Mouse (Mus musculus) forebrain, embryonic 12.5 days (tissue): ENCODE data around the gene Slc4a4. TPM values are rescaled to one million over a fixed set of nuclear protein-coding genes. Genes with fewer than 3 reads are reported as not detected.
"Not testable (repeated sequence)": the region's sequence is repeated elsewhere in the genome, so short reads cannot be mapped to it uniquely, and the experiment has no call there.

Source experiments
- ATAC-seq: fragments of 200-750 bp; cut with Nextera tagmentation; 2 replicates; pipeline ENCODE4 v1.8.0; 2017; ENCODE audit warnings: moderate TSS enrichment; ENCODE audit not compliant: low FRiP score
- H3K27ac ChIP-seq: fragments of 300-500 bp; sonication (generic); 2 replicates; pipeline ENCODE4 v1.5.1; 2016; ENCODE audit warnings: mild to moderate bottlenecking
- H3K27me3 ChIP-seq: fragments of 300-500 bp; sonication (generic); 2 replicates; pipeline ENCODE4 v1.6.1; 2016; ENCODE audit warnings: mild to moderate bottlenecking
- H3K36me3 ChIP-seq: fragments of 300-500 bp; sonication (generic); replicated peaks from 2 replicates; pipeline ENCODE4 v1.6.1; 2016; ENCODE audit warnings: mild to moderate bottlenecking
- H3K4me1 ChIP-seq: fragments of 300-500 bp; sonication (generic); 2 replicates; pipeline ENCODE4 v1.6.1; 2016
- H3K4me2 ChIP-seq: fragments of 300-500 bp; sonication (generic); 2 replicates; pipeline ENCODE4 v1.6.1; 2016; ENCODE audit warnings: mild to moderate bottlenecking, moderate library complexity
- H3K4me3 ChIP-seq: fragments of 300-500 bp; sonication (generic); replicated peaks from 2 replicates; pipeline ENCODE4 v1.5.1; 2016; ENCODE audit warnings: mild to moderate bottlenecking
- H3K9ac ChIP-seq: fragments of 300-500 bp; sonication (generic); 2 replicates; pipeline ENCODE4 v1.6.1; 2016; ENCODE audit warnings: mild to moderate bottlenecking
- H3K9me3 ChIP-seq: fragments of 300-500 bp; sonication (generic); 2 replicates; pipeline ENCODE4 v1.6.1; 2016
- WGBS: fragments of 180-500 bp; shearing (Covaris S2); methylation state at CpG from one replicate; pipeline ENCODE4 v1.1.7; 2016; 5-methylcytosine and 5-hydroxymethylcytosine counted together
- polyA plus RNA-seq: library from polyadenylated mRNA; unstranded; fragments of >200 nt; fragmentation: Nextera tagmentation; extraction: Ambion mirVana; gene quantifications from 2 replicates; pipeline ENCODE4 v1.2.1, GENCODE M21; 2016

Gene Slc4a4
- polyA plus RNA-seq, 1 experiment from 2014 or later: 2.3 TPM

DNA sequence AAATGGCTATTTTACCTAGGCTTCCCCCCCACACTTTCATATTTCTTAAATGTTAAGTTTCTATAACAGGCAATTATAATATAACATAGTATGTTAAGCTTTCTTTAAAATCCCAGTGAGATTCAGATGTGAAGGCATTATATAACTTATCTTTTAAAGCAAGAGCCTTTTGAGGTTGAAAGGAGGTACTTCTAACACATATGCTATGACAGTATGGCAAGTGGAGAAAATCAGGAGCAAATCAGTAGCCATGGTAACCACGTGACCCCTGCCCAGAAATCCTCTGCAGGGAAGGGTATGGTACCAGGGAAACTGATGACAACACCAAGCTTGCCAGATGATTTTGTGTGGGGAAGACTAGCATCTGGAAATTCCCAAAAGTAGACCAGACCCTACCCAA, 222.2 kb downstream of the Slc4a4 start:
- no peaks in the 10 kb centered on the region for H3K36me3 ChIP-seq
- no peak for ATAC-seq

DNA sequence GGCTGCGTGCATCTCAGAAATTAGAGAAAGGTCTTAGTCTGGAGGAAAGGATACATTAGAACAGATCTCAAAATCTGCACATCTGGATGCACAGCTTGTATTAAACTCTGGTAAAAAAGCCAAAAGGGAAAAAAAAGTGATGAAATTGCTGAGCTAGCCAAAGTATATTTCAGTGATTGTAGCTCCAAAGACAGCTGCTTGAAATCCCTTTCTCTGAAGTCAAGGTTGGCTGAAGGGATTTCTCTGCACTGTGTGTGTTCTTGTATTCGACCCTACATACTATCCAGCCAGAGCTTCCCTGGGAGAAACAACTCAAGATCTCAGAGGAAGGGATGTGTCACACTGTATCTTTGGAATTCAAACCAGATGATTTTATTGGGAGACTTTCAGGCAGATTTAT, 223.2 kb downstream of the Slc4a4 start:
- H3K4me3 ChIP-seq: no peak overlapping the region
- H3K36me3 ChIP-seq: no peaks in the 10 kb centered on the region
- H3K9me3 ChIP-seq: no peaks in the 10 kb centered on the region
- H3K4me1 ChIP-seq: no peaks in the 10 kb centered on the region
- H3K4me2 ChIP-seq: no peak overlapping the region
- no peak overlapping the region for H3K9ac ChIP-seq
- ATAC-seq: no peak
- 84% methylated on average over 2 of the region's 2 CpGs for WGBS
- H3K27me3 ChIP-seq: no peaks in the 10 kb centered on the region
- H3K27ac ChIP-seq: no peak overlapping the region

More for the DNA sequence above, 222.2 kb downstream of the Slc4a4 start:
- WGBS: 89% methylated on average over 1 of the region's 1 CpGs
- H3K9me3 ChIP-seq: no peaks in the 10 kb centered on the region
- no peak overlapping the region for H3K9ac ChIP-seq
- no peak overlapping the region for H3K4me3 ChIP-seq
- no peaks in the 10 kb centered on the region for H3K27me3 ChIP-seq
- no peaks in the 10 kb centered on the region for H3K4me1 ChIP-seq
- no peak overlapping the region for H3K27ac ChIP-seq
- H3K4me2 ChIP-seq: no peak overlapping the region

DNA sequence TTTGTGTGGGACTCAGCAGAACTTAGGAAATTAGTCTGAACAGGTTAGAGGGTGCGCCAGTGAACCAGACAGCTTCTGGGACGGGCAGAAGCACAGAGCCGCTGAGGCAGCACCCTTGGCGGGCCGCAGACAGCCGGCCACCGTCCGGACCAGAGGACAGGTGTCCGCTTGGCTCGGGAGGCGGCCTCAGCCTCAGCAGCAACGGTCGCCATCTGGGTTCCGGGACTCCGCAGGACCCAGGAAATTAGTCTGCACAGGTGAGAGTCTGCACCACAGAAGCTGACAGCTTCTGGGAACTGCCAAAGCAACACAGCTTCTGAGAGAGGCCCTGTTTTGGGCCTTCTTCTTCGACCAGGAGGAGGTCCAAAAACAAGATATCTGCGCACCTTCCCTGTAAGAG, 225.4 kb downstream of the Slc4a4 start:
- H3K27ac ChIP-seq, H3K36me3 ChIP-seq, ATAC-seq, H3K4me2 ChIP-seq, H3K4me3 ChIP-seq, H3K4me1 ChIP-seq, H3K9ac ChIP-seq, H3K27me3 ChIP-seq, H3K9me3 ChIP-seq: not testable (repeated sequence)
- whole genome bisulfite sequencing: 93% methylated on average over 10 of the region's 17 CpGs

DNA sequence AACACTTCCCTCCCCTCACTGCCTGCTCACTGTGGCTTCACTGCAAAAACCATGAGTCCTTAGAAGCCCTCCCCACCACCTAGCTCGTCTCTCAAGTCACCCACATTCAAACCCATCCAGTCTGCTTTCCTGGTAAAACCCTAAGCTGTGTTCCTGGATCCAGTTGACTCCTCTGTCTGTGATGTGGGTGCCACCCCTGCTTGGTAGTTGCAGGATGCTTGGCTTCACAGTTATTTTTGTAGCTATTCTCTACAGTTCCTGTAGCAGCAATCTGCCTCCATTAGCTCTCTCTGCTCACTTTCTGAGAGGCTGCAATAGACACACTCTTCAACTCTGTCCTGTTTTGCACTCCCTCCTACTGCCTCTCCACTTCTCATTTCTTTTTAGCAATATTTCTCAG, 234.3 kb downstream of the Slc4a4 start:
- Histone ChIP-seq H3K9me3 (no peaks in the 10 kb centered on the region), H3K27me3 (no peaks in the 10 kb centered on the region), H3K9ac (no peak overlapping the region), H3K4me1 (no peaks in the 10 kb centered on the region), H3K27ac (no peak overlapping the region), H3K4me3 (no peak overlapping the region), H3K4me2 (no peak overlapping the region), H3K36me3 (no peaks in the 10 kb centered on the region)
- 57% methylated on average over 1 of the region's 1 CpGs for WGBS
- ATAC-seq: no peak

DNA sequence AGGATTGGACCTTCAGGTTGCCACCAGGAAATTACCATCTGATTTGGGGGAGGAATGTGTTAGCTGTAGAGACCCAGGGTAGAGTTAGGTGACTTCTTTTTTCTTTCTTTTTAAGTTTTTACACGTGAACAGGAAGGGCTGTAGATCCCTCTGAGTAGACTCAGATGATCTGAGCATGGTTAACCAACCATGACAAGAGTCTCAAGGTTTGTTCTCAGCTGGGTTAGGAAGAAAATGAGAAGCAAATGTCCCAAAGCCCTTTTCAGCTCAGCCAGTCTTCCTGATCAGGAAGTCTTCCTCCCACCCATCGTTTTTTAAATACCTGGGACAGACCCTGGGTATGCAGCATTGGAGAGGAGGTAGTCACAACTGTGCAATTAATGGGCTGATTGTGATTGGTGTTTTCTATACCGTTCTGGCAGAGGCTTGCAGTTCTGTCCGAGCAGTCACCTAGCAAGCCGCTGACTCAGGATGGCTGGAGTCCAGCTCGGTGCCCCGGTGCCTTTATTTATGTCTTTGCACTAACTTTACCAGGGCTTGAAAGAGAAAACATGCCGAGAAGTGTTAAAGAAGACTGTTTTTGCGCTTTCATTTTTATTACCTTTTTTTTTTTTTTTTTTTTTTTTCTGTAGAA, 236.8 kb downstream of the Slc4a4 start:
- H3K27me3 ChIP-seq: no peaks in the 10 kb centered on the region
- no peak overlapping the region for H3K9ac ChIP-seq
- H3K36me3 ChIP-seq: no peaks in the 10 kb centered on the region
- H3K4me3 ChIP-seq: no peak overlapping the region
- H3K4me2 ChIP-seq: no peak overlapping the region
- no peak overlapping the region for H3K27ac ChIP-seq
- no peaks in the 10 kb centered on the region for H3K4me1 ChIP-seq
- H3K9me3 ChIP-seq: no peaks in the 10 kb centered on the region
- 77% methylated on average over 9 of the region's 9 CpGs for WGBS
- ATAC-seq: no peak

DNA sequence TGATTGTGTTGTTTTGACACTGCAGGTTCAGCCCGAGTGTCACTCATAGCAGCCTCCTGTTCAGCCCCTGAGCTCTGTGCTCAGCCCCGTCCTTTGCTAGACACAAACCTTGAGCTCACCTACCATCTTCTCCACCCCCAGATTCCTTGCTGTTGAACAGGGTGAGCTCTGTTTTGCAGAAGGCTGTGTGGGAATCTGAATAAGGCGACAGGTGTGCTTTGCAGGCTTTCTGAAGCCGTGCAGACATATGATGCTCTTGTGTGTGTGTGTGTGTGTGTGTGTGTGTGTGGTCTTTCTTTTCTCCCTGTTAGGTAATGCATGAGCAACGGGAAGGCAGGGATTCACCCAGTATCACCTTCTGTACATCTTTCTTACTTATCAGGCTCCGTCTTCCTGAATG, 241.6 kb downstream of the Slc4a4 start:
- WGBS: 91% methylated on average over 6 of the region's 6 CpGs
- Histone ChIP-seq H3K4me3 (no peak overlapping the region), H3K27me3 (no peaks in the 10 kb centered on the region), H3K27ac (no peak overlapping the region), H3K36me3 (no peaks in the 10 kb centered on the region), H3K4me2 (no peak overlapping the region), H3K9me3 (no peaks in the 10 kb centered on the region), H3K9ac (no peak overlapping the region), H3K4me1 (no peaks in the 10 kb centered on the region)
- ATAC-seq: no peak

DNA sequence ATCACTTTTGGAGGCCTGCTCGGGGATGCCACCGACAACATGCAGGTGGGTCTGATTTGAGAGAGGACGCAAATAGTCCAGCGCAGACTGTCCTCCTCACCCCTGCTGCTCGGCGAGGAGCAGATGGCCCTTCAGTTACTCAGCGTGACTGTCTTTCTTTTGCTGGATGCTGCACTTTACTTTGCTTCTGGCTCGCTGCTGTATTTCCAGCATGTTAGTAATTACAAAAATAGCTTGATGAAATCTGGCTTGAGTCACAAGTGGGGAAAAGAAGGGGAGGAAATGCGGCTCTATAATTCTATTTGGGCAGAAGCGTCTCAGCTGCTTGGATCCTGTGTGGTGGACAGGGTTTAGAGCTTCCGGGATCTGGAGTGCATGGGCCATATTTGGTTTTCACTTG, 249.2 kb downstream of the Slc4a4 start:
- no peak for ATAC-seq
- Histone ChIP-seq H3K4me1 (no peaks in the 10 kb centered on the region), H3K4me2 (no peak overlapping the region), H3K9me3 (no peaks in the 10 kb centered on the region), H3K27ac (no peak overlapping the region), H3K36me3 (no peaks in the 10 kb centered on the region), H3K27me3 (no peaks in the 10 kb centered on the region), H3K9ac (no peak overlapping the region), H3K4me3 (no peak overlapping the region)
- WGBS: 94% methylated on average over 11 of the region's 11 CpGs

DNA sequence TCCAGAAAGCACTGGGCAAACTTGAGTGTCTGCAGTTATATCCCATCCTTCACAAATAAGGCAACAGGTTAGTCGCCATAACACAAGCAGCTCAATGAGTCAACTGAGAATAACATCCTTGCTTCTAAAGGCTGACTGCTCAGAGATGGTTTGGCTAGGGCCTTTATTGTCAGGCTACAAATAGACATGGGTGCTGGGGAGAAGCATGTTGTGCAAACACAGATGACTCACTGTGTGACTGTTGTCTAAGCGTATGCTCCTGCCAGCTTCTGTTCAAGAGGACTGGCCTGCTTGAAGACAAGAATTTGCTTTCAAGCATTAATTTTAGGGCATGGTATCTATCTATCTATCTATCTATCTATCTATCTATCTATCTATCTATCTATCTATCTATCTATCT, 253.5 kb downstream of the Slc4a4 start:
- Histone ChIP-seq H3K4me3 (no peak overlapping the region), H3K4me2 (no peak overlapping the region), H3K27ac (no peak overlapping the region), H3K27me3 (no peaks in the 10 kb centered on the region), H3K9me3 (no peaks in the 10 kb centered on the region), H3K9ac (no peak overlapping the region), H3K36me3 (no peaks in the 10 kb centered on the region), H3K4me1 (peaks cover 3% of the 10 kb centered on the region; the same call in 1 of the 2 replicates)
- ATAC-seq: no peak
- 92% methylated on average over 2 of the region's 2 CpGs for WGBS

DNA sequence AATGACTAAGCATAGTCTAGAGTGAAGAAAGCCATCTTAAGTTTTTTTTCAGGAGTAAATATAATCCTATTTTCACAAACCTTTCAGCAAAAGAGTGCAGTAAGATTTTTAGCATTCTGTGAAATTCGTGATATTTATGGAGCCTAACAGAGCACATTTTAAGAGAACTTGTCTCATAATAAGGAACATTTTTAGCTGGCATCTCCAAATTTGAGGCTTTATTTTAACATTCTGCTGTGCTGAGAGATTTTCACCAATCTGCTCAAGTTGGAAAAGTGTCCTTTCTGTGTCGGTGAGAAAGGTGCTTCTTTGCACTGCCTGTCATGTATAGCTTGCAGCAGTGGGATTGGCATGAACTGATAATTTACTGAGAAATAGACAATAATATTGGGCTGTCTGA, 255.1 kb downstream of the Slc4a4 start:
- Histone ChIP-seq H3K27ac (no peak overlapping the region), H3K4me2 (no peak overlapping the region), H3K27me3 (no peaks in the 10 kb centered on the region), H3K36me3 (no peaks in the 10 kb centered on the region), H3K9ac (no peak overlapping the region), H3K4me3 (no peak overlapping the region), H3K4me1 (peaks cover 3% of the 10 kb centered on the region; the same call in 1 of the 2 replicates), H3K9me3 (no peaks in the 10 kb centered on the region)
- no peak for ATAC-seq
- 90% methylated on average over 2 of the region's 2 CpGs for WGBS

DNA sequence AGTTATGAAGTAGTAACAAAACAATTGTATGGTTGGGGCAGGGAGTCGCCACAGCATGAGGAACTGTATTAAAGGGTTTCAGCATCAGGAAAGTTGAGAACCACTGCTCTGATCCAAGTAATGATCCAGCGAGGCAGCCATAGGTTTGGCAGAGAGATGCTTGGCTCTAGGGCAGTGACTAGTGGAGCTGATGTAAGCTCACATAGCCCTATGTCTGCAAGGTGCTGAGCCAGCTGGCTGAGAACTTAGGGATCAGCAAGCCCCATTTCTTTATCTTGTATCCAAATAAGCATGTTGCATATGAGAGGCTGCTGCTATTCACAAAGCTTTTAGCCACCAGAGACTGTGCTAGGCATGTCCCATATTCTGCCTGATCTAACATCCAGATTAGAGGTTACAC, 259.7 kb downstream of the Slc4a4 start:
- H3K4me1 ChIP-seq: peaks cover 3% of the 10 kb centered on the region; the same call in 1 of the 2 replicates
- no peak overlapping the region for H3K9ac ChIP-seq
- no peak for ATAC-seq
- no peaks in the 10 kb centered on the region for H3K27me3 ChIP-seq
- H3K4me2 ChIP-seq: no peak overlapping the region
- 89% methylated on average over 2 of the region's 2 CpGs for WGBS
- no peaks in the 10 kb centered on the region for H3K36me3 ChIP-seq
- H3K27ac ChIP-seq: no peak overlapping the region
- H3K9me3 ChIP-seq: no peaks in the 10 kb centered on the region
- no peak overlapping the region for H3K4me3 ChIP-seq

DNA sequence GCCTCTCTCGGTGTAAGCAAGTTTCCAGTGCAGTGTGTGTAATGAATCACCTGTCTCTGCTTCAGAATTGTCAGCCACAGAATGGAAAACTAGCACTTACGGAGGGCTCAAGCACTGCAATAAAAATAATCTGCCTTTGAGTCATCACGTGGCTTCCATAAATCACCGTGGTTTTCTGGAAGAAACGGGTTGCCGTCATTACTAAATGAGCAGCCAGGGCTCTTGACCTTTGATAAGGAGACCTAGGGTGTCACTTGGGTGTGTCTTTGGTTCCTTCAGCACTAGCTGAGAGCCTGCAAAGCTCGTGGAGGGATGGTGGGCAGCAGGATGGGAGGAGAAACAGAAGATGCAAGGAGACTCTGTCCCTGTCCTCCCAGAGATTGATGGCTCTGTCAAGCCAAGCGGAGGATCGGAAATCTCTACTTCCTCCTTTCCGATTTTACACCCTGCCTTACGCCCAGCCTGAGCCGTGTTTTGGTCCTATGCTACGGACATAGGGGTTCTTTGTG, 260.7 kb downstream of the Slc4a4 start:
- Histone ChIP-seq H3K9ac (no peak overlapping the region), H3K27ac (no peak overlapping the region), H3K27me3 (no peaks in the 10 kb centered on the region), H3K4me2 (no peak overlapping the region), H3K4me3 (no peak overlapping the region), H3K9me3 (no peaks in the 10 kb centered on the region), H3K36me3 (no peaks in the 10 kb centered on the region), H3K4me1 (peaks cover 3% of the 10 kb centered on the region; the same call in 1 of the 2 replicates)
- WGBS: 91% methylated on average over 13 of the region's 13 CpGs
- ATAC-seq: no peak

DNA sequence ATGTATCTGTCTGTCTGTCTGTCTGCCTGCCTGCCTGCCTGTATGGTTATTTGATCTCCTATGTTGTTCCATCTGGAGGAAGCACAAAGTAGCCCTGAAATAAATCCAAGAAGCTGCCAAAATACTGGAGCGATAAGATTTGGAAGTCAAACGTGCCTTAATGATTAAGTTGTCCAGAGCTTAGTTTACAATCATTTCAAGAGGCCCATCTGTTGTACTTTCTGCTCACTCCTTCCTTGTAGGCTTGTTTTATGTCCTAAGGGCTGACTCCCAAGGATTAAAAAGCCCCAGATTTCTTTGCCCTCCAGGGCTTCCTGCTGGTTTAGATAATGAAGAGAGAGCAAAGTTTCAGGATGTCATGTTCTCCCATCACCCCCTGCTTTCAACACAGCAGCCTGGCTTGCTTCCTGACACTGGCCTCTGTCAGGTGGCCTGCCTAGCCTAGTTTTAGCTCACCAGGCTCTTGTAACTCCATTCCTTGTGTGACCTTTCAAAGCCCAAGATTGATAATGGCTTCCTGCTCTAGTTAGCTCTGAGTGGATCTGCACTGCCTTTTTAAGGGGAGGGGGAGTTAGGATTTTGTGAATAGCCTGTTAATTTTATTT, 262.9 kb downstream of the Slc4a4 start:
- Histone ChIP-seq H3K9ac (no peak overlapping the region), H3K36me3 (no peaks in the 10 kb centered on the region), H3K27me3 (no peaks in the 10 kb centered on the region), H3K4me3 (no peak overlapping the region), H3K9me3 (no peaks in the 10 kb centered on the region), H3K4me1 (no peaks in the 10 kb centered on the region), H3K27ac (no peak overlapping the region), H3K4me2 (no peak overlapping the region)
- WGBS: 34% methylated on average over 2 of the region's 2 CpGs
- ATAC-seq: no peak

DNA sequence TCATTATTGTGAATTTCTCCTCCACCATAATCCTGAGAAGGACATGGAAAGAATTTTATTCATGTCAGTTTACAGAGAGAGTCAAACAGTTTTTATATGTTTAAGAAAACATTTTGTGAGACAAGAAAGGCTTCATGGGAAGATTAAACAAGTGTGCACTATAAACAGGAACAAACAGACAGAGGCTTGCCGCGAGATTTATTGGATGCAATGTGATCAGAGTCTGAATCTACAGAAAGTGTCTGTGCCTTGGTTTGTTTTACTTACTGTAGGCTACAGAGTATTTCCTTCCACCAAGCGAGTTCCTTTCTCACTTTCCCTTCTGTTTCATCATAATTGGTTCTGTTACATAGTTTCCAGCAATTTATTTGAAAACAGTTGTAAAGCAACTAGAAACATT, 264.5 kb downstream of the Slc4a4 start:
- WGBS: 94% methylated on average over 3 of the region's 3 CpGs
- ATAC-seq: no peak
- H3K27me3 ChIP-seq: no peaks in the 10 kb centered on the region

More for the DNA sequence above, 264.5 kb downstream of the Slc4a4 start:
- Histone ChIP-seq H3K27ac (no peak overlapping the region), H3K9me3 (no peaks in the 10 kb centered on the region), H3K4me3 (no peak overlapping the region), H3K4me1 (no peaks in the 10 kb centered on the region), H3K4me2 (no peak overlapping the region), H3K36me3 (no peaks in the 10 kb centered on the region), H3K9ac (no peak overlapping the region)
